Mouse (Mus musculus) v-Abl transformed pro-B cells (cell line): ENCODE measurements around the gene Serpinb9b.
"Not testable (repeated sequence)": the region's sequence is repeated elsewhere in the genome, so short reads cannot be mapped to it uniquely, and the experiment has no call there.

ENCODE experiments used
- in situ Hi-C, 2 experiments: fragments of 400-800 bp; cut with MboI; formaldehyde crosslinking; loops; one replicate each; pipeline ENCODE4 v1.15.1; 2025; ENCODE audit not compliant: unreplicated experiment in 2 of 2

The Serpinb9b gene

DNA sequence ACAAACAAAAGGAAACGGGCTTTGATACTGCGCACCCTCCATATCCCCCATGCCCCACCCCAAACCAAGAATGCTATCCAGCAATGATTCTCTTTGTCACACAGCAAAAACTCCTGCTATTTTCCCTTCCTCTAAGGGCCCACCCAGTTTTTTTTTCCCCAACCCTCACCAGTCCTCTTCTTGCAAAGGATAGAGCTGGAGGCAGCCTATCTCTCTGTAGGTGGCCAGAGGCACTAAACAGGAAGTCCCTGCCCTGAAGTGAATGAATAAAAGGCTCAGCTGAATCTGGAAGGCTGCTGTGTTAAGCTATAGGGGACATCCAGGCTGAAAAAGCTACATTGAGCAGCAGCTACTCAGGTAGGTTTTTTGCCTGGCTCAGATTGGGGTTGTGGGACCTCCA lies at the start of gene Serpinb9b:
TSS of gene Serpinb9b (plus strand) at position 173 of the 400 bp plus-strand sequence.
- in situ Hi-C loops = no loop called here

GRCm38 (mm10) chr13:32982556-32983042 lies 44.6 kb upstream of the Serpinb9b start:
- in situ Hi-C loops = no loop called here

DNA sequence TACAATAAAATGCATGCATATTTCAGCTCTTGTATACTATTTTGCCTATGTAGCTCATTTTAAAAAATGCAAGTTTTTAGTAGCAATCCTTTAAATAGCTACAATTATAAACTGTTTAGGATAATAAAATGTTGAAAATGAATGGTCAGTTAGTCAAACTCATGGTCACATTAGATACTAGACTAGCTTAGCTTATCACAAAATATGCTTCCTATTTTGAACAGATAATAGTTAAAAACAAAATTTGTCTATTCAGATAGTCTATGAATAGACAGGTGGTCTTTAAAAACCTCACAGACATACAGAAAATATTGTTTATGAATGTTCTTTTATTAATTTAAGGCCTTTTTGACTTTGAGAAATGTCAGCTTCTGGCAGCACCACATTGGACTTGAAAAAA lies 41.0 kb upstream of the Serpinb9b start:
- in situ Hi-C loops = no loop called here

DNA sequence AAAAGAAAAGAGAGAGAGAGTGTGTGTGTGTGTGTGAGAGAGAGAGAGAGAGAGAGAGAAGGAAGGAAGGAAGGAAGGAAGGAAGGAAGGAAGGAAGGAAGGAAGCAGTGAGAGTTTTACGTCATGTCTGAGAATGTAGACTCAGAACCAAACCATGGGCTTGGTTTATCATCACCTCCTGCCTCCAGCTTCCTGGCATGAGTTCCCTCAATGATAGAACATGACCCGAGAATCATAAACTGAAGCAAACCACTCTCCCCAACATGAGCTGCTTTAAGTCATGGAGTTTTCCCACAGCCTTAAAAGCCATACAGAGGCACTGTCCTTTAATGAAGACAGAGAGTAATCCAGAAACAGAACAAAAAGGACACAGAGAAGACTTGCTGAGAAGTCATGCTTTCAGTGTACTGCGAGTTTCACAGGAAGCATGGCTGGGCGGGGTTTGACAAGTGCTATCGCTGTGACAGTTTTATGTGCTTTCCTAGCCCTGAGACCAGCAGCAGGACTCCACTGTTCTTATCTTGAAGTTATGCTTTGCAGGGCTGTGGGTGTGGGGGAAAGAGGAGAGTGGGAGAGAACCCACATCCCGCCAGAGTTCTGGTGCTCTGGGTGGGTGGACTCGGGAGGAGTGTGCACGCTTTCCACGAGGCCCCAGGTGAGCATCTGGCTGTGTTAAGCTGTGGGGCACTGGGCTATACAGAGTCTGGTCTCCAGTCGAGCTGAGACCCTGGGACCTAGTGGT lies 33.9 kb upstream of the Serpinb9b start:
- in situ Hi-C loops = no loop called here

- in situ Hi-C loops = no loop called here
These were observed 33.3 kb upstream of the Serpinb9b start for GRCm38 (mm10) chr13:32993894-32994242.

DNA sequence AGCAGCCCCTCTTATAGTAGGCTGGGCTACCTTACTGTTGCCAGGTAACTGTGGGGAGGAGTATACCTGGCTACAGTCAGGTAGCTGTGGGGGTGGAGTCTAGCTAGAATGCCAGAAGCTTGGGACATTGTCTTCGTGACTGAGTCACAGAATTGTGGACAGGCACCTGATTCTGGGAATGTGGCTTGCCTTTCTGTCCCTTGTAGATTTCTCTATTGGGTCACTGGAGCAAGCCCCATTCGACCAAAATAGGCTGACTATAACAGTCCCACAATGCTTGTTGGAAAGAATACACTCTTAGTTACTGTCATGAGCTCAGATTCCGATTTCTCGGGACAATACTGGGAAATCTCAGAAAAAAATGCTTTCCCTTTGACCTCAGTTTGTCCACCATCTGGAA lies 32.2 kb upstream of the Serpinb9b start:
- in situ Hi-C loops = no loop called here

- in situ Hi-C loops = loop anchor here (10.0 kb wide), 3 partner anchors 73 to 553 kb away; partner anchors contain the start of gene Serpinb1b (in 1 of the 2)
These were observed 25.9 kb upstream of the Serpinb9b start for GRCm38 (mm10) chr13:33001341-33001740.

DNA sequence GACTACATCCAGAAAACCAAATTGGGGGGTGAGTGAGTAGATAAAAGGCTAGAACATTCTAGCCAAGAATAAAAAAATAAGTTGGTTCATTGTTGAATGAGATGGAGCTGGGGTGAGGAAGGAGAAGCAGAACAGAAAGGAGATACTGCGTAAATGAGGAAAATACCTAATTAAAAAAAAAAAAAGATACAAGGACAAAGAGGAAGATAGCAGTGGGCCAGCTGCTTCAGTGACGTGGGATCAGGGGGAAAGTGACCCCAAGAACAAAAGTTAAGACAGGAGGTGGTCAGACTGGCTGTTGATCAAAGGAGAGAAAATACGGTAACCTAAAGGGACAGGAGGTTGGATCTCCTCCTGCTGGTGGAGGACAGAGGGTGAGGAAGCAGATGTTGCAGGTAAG lies 24.3 kb upstream of the Serpinb9b start, which contains the start of gene Serpinb9:
TSS of gene Serpinb9 (plus strand) at position 301 of the 400 bp plus-strand sequence.
- in situ Hi-C loops = loop anchor here (10.0 kb wide), 3 partner anchors 72 to 552 kb away; partner anchors contain the start of gene Serpinb1b (in 1 of the 2)

DNA sequence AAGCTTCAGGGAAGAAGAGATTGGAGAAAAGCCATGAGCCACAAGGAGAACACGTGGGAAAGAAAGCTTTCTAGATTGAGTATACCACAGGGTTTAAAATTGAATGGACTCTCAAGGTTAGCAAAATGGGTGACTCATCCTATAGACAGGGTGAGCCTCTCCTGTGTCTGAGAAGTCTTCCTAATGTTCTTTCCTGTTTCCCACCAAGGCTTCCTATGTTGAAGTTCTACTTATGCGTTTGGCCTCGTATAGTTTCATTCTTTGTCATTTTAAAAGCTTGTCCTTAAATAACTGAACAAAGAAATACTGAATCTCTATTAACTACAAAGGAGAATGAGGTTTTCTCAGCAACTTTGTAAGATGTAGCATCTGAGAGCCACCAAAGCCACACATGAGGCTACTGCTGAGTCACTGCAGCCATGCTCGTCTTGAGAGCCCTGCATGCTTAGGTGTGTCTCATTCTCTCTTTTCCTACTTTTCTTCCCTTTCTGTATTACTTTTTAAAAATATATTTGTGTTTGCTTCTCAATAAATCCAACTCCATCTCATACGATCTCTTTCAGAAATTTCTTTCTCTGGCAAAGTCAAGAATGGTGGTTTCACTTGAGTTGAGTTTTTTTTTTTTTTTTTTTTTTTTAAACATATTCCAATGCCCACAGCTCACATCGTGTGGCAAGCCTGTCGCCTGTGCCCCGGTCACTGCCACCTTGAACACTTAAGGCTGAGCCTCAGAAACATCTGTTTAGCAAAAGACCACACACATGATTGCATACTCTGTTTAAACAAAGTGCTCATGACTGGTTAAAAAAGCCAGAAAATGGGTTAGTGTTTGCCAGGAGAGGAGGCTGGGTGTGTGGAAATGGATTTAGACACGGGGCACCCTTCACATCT lies 23.4 kb upstream of the Serpinb9b start:
- in situ Hi-C loops = loop anchor here (10.0 kb wide), 3 partner anchors 71 to 551 kb away; partner anchors contain the start of gene Serpinb1b (in 1 of the 2)

- in situ Hi-C loops = loop anchor here (10.0 kb wide), 3 partner anchors 70 to 550 kb away; partner anchors contain the start of gene Serpinb1b (in 1 of the 2)
These were observed 22.7 kb upstream of the Serpinb9b start for GRCm38 (mm10) chr13:33004414-33005105.

DNA sequence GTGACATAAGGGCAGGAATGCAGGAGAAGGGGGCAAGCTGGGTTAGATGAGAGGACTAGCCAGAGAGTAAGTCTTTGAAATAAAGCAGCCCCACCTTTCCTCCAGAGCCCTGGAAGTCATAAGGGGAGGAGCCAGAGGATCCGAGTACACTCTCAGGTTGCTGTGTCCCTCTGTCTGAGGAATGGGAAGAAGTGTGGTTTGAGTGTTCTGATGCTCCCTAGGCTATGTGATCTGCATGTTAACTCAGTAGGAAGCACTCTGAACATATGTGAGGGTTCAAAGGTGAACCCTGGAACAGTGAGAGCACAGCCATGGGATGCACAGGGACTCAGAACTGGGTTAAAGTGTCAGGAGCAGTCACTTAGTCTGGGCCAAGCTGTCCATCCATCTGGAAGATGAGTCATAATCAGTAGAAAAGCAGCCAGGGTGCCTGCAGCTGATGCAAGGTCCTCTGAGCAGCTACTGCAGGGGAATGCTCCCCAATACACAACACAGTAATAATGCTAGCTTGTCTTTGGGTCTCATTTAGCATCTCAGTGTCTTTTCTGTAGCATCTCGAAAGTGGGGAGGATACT lies 21.6 kb upstream of the Serpinb9b start:
- in situ Hi-C loops = loop anchor here (10.0 kb wide), 3 partner anchors 69 to 549 kb away; partner anchors contain the start of gene Serpinb1b (in 1 of the 2)

GRCm38 (mm10) chr13:33006555-33006954 lies 20.7 kb upstream of the Serpinb9b start:
- in situ Hi-C loops = loop anchor here (10.0 kb wide), 3 partner anchors 68 to 548 kb away; partner anchors contain the start of gene Serpinb1b (in 1 of the 2)

- in situ Hi-C loops = no loop called here
These were observed 14.8 kb upstream of the Serpinb9b start for GRCm38 (mm10) chr13:33012395-33012794.

DNA sequence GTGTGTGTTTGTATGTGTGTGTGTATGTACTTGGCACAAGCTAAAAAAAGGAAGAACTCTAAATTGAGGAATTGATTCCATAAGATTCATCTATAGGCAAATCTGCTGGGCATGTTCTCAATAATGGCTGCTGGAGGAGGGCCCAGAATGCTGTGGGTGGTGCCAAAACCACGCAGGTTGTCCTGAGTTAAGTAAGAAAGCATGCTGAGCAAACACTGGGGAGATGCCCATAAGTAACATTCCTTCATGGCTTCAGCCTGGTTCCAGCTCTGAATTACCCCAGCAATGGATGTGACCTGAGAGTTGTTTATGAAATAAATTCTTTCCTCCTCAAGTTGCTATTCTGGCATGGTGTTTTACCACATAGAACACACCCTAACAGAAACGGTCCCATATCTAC lies 13.9 kb upstream of the Serpinb9b start:
- in situ Hi-C loops = no loop called here

DNA sequence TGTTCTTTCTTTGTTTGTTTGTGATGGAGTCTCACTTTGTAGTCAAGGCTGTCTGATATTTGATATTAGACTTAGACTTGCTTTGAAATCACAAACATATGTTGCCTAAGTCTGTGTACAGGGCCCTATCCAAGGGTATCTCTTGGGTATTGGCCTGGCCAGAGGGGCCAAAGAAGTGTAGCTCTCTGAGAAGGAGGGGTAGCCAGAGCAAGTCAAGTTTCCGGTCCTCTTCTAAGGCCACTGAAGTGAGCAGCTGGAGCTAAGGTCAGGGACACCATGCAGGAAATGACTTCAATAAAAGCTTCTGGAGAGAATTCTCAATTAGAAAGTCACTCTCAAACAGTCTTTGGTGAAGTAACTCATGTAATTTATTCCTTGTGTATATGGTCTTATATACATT lies 4.8 kb upstream of the Serpinb9b start:
- in situ Hi-C loops = no loop called here

- in situ Hi-C loops = no loop called here
These were observed 674 bp upstream of the Serpinb9b start for GRCm38 (mm10) chr13:33026427-33027057.

- in situ Hi-C loops = no loop called here
These were observed 930 bp downstream of the Serpinb9b start for GRCm38 (mm10) chr13:33028146-33028545.

- in situ Hi-C loops = no loop called here
These were observed 1.3 kb downstream of the Serpinb9b start for GRCm38 (mm10) chr13:33028550-33028949.

DNA sequence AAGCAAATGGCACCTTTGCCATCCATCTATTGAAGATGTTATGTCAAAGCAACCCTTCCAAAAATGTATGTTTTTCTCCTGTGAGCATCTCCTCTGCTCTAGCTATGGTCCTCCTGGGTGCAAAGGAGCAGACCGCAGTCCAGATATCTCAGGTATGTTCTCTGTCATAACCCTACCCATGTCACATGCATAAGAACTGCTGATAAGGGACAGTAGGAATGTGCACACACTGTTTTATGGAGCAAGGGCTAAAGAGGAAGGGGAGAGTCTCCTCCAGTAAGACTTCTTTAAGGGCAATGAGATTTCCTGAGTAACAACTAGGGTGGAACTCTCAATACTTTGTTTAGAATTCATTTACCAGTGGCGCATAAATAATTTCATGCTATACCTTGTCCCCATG lies 2.3 kb downstream of the Serpinb9b start:
- in situ Hi-C loops = not testable (repeated sequence)
